Mouse (Mus musculus) lung, adult 2 months (tissue): ENCODE measurements around the gene Arl2. TPM values are rescaled to one million over a fixed set of nuclear protein-coding genes. Genes with fewer than 3 reads are reported as not detected.

Experiments
- DNase-seq: peaks from one replicate; pipeline ENCODE4 v3.0.0; 2022
- H3K4me1 ChIP-seq: fragments of 200-500 bp; 2 replicates; pipeline ENCODE4 v1.6.1; 2011; ENCODE audit warnings: low read length; ENCODE audit not compliant: control insufficient read depth, insufficient read depth
- H3K4me3 ChIP-seq: fragments of 200-500 bp; replicated peaks from 2 replicates; pipeline ENCODE3; 2011; ENCODE audit warnings: low read depth, mild to moderate bottlenecking, control low read depth, low read length; ENCODE audit errors: extremely low read depth
- CTCF ChIP-seq: fragments of 200-500 bp; IDR thresholded peaks from 2 replicates; pipeline ENCODE4 v1.5.1; 2011; ENCODE audit warnings: mild to moderate bottlenecking, low read length, control low read depth; ENCODE audit not compliant: insufficient read depth
- POLR2A ChIP-seq: fragments of 200-500 bp; IDR thresholded peaks from 2 replicates; pipeline ENCODE4 v1.6.1; 2011; ENCODE audit warnings: low read depth, mild to moderate bottlenecking, control low read depth, low read length, borderline replicate concordance; ENCODE audit errors: extremely low read depth
- WGBS: fragments of 180-500 bp; shearing (Covaris S2); methylation state at CpG from one replicate; pipeline ENCODE4 v1.1.7; 2018; 5-methylcytosine and 5-hydroxymethylcytosine counted together
- polyA plus RNA-seq: library from polyadenylated mRNA; depleted of rRNA; stranded (reverse); fragments of >200 nt; gene quantifications from 2 replicates; pipeline ENCODE4 v1.2.3, GENCODE M21; 2012; rRNA removed

The Arl2 gene
- polyA plus RNA-seq, result 128 TPM in 2 replicates

- H3K4me1 ChIP-seq, result peaks cover 2% of the 10 kb centered on the region; the same call in 1 of the 2 replicates
- peak; percentile 71 for TF ChIP-seq CTCF
- no peak for TF ChIP-seq POLR2A
- WGBS, result under 1% methylated on average over 15 of the region's 15 CpGs
- no peak for DNase-seq
- peak within 1 kb of the TSS; percentile 81 for H3K4me3 ChIP-seq
Observed at GRCm38 (mm10) chr19:6141394-6141749, at the start of gene Arl2. Arl2 (minus strand) TSS chr19:6141548.

DNA sequence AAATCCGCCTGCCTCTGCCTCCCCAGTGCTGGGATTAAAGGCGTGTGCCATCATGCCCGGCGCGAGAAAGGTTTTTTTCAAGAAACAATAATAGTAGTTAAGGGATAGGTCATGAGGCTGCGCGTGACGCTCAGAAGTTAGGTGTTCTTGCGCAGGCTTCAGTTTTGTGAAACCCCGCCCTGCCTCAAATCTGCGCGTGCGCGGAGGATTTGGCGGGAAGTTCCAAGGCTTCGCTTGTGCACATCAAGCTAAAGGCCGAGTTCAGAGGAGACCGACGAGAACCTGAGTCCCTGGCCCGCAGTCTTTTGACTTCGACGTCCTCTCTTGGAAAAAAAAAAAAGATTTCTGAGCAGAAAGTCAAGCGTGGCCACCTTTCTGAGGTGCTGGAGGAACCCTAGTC lies 42.8 kb upstream of the Arl2 start, which contains the start of gene Majin:
Gene Majin (plus strand): TSS at position 258 of the 400 bp plus-strand sequence.
- 85% methylated on average over 23 of the region's 23 CpGs for WGBS

GRCm38 (mm10) chr19:6182534-6182933 lies 41.2 kb upstream of the Arl2 start:
- Histone ChIP-seq H3K4me3 (no peak overlapping the region), H3K4me1 (no peaks in the 10 kb centered on the region; the same call in 1 of the 2 replicates)
- 23% methylated on average over 3 of the region's 3 CpGs for WGBS
- no peak for DNase-seq
- TF ChIP-seq CTCF (no peak), POLR2A (no peak)

More for the DNA sequence above, 42.8 kb upstream of the Arl2 start, which contains the start of gene Majin:
- TF ChIP-seq POLR2A (no peak), CTCF (no peak)
- Histone ChIP-seq H3K4me3 (no peak within 1 kb of the TSS), H3K4me1 (no peaks in the 10 kb centered on the region; the same call in 1 of the 2 replicates)
- no peak for DNase-seq

GRCm38 (mm10) chr19:6181629-6182028 lies 40.3 kb upstream of the Arl2 start:
- TF ChIP-seq CTCF (no peak), POLR2A (no peak)
- no peak for DNase-seq
- H3K4me1 ChIP-seq, result no peaks in the 10 kb centered on the region
- no peak overlapping the region for H3K4me3 ChIP-seq
- 17% methylated on average over 5 of the region's 5 CpGs for WGBS

GRCm38 (mm10) chr19:6178775-6179174 lies 37.4 kb upstream of the Arl2 start:
- H3K4me3 ChIP-seq, result no peak overlapping the region
- WGBS, result 82% methylated on average over 6 of the region's 6 CpGs
- no peaks in the 10 kb centered on the region for H3K4me1 ChIP-seq
- TF ChIP-seq CTCF (no peak), POLR2A (no peak)
- no peak for DNase-seq

DNA sequence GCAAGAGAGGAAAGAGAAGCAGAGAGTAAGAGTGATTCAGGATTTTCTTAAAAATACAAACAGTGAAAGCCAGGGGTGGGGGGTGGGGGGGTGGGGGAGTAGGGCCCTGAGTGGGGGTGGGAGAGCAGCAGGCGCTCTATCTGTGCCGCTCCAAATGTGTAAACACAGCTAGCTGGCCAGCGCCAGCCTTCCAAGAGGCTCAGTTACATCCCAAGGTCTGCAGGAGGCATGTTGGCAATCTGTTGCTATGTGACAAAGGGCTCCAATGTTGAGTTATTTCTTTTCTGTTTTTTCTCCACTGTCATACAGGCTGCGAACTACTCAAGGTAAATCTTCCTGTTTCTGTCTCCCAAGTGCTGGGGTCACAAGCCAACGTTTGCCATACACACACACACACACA lies 33.4 kb upstream of the Arl2 start:
- WGBS, result 35% methylated on average over 5 of the region's 5 CpGs
- Histone ChIP-seq H3K4me3 (no peak overlapping the region), H3K4me1 (no peaks in the 10 kb centered on the region)
- no peak for DNase-seq
- TF ChIP-seq POLR2A (no peak), CTCF (no peak)

DNA sequence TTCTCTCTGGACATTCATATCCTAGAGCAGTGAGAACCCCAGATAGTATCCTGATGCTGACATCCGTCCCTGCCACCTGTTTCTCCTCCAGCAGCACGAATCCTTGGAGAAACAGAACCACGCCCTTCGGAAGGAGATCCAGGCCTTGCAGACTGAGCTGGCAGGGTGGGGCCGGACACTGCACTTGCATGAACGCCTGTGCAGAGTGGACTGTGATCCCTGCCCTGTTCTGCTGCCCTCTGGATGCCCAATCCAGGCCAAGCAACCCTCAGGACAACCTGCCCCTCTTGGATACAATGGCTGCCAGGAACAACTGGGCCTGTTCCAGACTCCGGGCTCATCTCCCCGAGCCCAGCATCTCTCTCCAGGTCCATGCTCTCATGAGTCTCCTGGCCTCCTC lies 29.9 kb upstream of the Arl2 start:
- H3K4me3 ChIP-seq, result no peak overlapping the region
- DNase-seq, result no peak
- WGBS, result 79% methylated on average over 8 of the region's 8 CpGs
- H3K4me1 ChIP-seq, result no peaks in the 10 kb centered on the region
- TF ChIP-seq CTCF, result no peak
- no peak for TF ChIP-seq POLR2A

DNA sequence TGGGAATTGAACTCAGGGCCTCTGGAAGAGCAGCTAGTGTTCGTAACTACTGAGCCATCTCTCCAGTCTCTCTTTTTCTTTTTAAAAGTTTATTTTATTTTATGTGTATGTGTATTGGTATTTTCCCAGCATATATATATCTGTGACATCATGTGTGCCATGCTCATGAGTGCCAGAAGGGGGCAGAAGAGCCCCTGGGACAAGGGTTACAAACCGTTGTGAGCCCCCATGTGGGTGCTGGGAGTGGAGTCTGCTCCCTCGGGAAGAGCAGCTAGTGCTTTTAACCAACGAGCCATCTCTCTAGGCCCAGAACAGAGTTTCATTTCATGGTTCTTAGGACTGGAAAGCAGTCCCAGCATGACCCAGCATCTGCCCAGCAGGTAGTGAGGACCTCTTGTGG lies 25.4 kb upstream of the Arl2 start:
- DNase-seq, result no peak
- WGBS, result 81% methylated on average over 4 of the region's 4 CpGs
- H3K4me1 ChIP-seq, result no peaks in the 10 kb centered on the region
- TF ChIP-seq CTCF, result no peak
- no peak overlapping the region for H3K4me3 ChIP-seq

GRCm38 (mm10) chr19:6163872-6164547 lies 22.7 kb upstream of the Arl2 start:
- peak overlapping the region; percentile 54 for H3K4me3 ChIP-seq
- no peaks in the 10 kb centered on the region for H3K4me1 ChIP-seq
- peak; percentile 41; the same call in 1 of the 2 replicates for TF ChIP-seq POLR2A
- TF ChIP-seq CTCF, result no peak
- DNase-seq, result peak; percentile 30
- WGBS, result 33% methylated on average over 10 of the region's 10 CpGs

DNA sequence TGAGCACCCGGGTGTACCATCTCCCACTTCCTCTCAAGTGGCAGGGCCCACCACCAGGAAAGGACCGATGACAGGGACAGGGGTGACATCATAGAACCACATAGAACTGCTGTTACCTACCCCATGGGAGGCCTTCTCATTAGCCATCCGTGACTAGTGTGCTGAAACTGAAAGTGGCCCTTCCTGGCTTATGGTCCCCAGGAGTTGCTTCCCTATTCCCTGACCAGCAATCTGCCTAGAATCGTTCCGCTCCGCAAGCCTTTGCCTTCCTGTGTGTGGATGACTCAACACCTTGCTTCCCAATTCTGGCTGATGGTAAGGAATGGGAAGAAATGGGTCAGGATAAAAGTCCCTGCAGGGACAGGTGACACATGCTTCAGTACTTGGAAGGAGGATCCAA lies 15.9 kb upstream of the Arl2 start:
- 42% methylated on average over 6 of the region's 6 CpGs for WGBS

More for the DNA sequence above, 15.9 kb upstream of the Arl2 start:
- DNase-seq, result no peak
- Histone ChIP-seq H3K4me1 (no peaks in the 10 kb centered on the region), H3K4me3 (no peak overlapping the region)
- TF ChIP-seq CTCF (no peak), POLR2A (no peak)
